ENCODE assay signal across 8 mouse cellular contexts in the genomic region with DNA sequence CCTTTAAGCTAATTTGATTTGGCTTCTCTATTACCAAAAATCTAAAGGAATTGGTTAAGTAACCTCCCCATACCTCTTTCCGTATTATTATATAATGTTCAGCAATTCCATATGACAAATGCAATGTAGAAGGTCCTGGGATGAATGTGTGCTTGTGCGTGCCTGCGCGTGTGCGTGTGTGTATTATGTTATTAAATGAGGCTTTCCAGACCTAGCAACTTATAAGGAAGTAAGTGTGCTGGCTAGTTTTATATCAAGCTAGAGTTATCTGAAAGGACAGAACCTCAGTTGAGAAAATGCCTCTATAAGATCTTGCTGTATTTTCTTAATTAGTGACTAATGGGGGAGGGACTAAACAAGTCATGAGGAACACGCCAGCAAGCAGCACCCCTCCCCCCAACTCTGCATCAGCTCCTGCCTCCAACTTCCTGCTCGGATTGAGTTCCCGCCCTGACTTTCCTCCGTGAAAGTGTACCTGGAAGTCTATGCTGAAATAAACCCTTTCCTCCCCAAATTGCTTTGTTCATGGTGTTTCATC. TPM values are rescaled to one million over a fixed set of nuclear protein-coding genes. Genes with fewer than 3 reads are reported as not detected.
A peak's percentile ranks its signal among the peaks of the same experiment; 100 is the strongest.
DNase-seq lines count a peak whose midpoint lies in the region; ATAC-seq and TF ChIP-seq lines count a peak whose summit lies in the region.

No protein-coding gene starts in this region.

- no peaks in the 10 kb centered on the region for H3K9me3 ChIP-seq in heart, postnatal 0 days (replicated peaks; ENCODE audit: control insufficient read depth, low read length)
- no peaks in the 10 kb centered on the region for H3K9me3 ChIP-seq in neural tube, embryonic 15.5 days (replicated peaks)

- peaks cover 5% of the 10 kb centered on the region; the same call in 1 of the 2 replicates for H3K4me1 ChIP-seq in heart, postnatal 0 days (ENCODE audit: control insufficient read depth, insufficient read depth)
- H3K4me1 ChIP-seq in neural tube, embryonic 15.5 days, result peaks cover 16% of the 10 kb centered on the region; the same call in 1 of the 2 replicates

- peak; percentile 37 for ATAC-seq in heart, postnatal 0 days (ENCODE audit: insufficient read depth, low read depth)
- peak; percentile 18; the same call in 1 of the 2 replicates for ATAC-seq in neural tube, embryonic 15.5 days (ENCODE audit: low FRiP score)

- H3K4me3 ChIP-seq in heart, postnatal 0 days (ENCODE audit: low read depth, low read length), result 0 out of 2 replicates have a peak overlapping the region, but pooled peaks have one; percentile 1
- no peak overlapping the region for H3K4me3 ChIP-seq in neural tube, embryonic 15.5 days (replicated peaks)

- no peak overlapping the region for H3K9ac ChIP-seq in heart, postnatal 0 days (replicated peaks; ENCODE audit: low read depth, low read length)
- no peak overlapping the region for H3K9ac ChIP-seq in neural tube, embryonic 15.5 days (replicated peaks)

- H3K4me2 ChIP-seq in heart, postnatal 0 days (ENCODE audit: low read depth, low read length), result peak overlapping the region; percentile 35; the same call in 1 of the 2 replicates
- peak overlapping the region; percentile 11; the same call in 1 of the 2 replicates for H3K4me2 ChIP-seq in neural tube, embryonic 15.5 days

- DNase-seq in urinary bladder, postnatal 25 days (ENCODE audit: low spot score), result peak; percentile 12
- DNase-seq in urinary bladder, postnatal 10 days (ENCODE audit: low spot score), result no peak
- DNase-seq in heart, postnatal 0 days (ENCODE audit: low spot score), result peak; percentile 13
- DNase-seq in liver, result peak; percentile 40
- DNase-seq in thymus, adult 18-20 months, result no peak
- no peak for DNase-seq in thymus, postnatal 36 days
- DNase-seq in urinary bladder, adult 2 months (ENCODE audit: low spot score), result no peak

- H3K27me3 ChIP-seq in heart, postnatal 0 days (ENCODE audit: control insufficient read depth, insufficient read depth, low read length), result no peaks in the 10 kb centered on the region
- no peaks in the 10 kb centered on the region for H3K27me3 ChIP-seq in neural tube, embryonic 15.5 days (replicated peaks)

- H3K36me3 ChIP-seq in heart, postnatal 0 days (replicated peaks; ENCODE audit: control insufficient read depth, insufficient read depth, low read length), result no peaks in the 10 kb centered on the region
- H3K36me3 ChIP-seq in neural tube, embryonic 15.5 days, result no peaks in the 10 kb centered on the region

- no peak overlapping the region for H3K27ac ChIP-seq in heart, postnatal 0 days (ENCODE audit: low read depth)
- H3K27ac ChIP-seq in neural tube, embryonic 15.5 days (replicated peaks), result no peak overlapping the region

- TF ChIP-seq CTCF in heart, postnatal 0 days (IDR thresholded peaks at IDR 0.05; ENCODE audit: low read depth), result no peak

- WGBS in heart, postnatal 0 days, result 52% methylated on average over 9 of the region's 9 CpGs
- 60% methylated on average over 9 of the region's 9 CpGs for WGBS in neural tube, embryonic 15.5 days

- no peak for TF ChIP-seq EP300 in heart, postnatal 0 days (IDR thresholded peaks at IDR 0.05; ENCODE audit: low read depth)

RNA-seq across cellular contexts. Expression of a gene that starts 17.6 kb away (rescaled TPM):
- 28.2 and 33.0 TPM in 2 replicates for total RNA-seq in heart, postnatal 0 days (2014; rRNA removed; ENCODE audit: low replicate concordance)
- 13.5 and 15.6 TPM in 2 replicates for polyA plus RNA-seq in heart, postnatal 0 days (2015; fragmentation: Nextera tagmentation; extraction: Ambion mirVana)
- 46.5 and 50.7 TPM in 2 replicates for polyA plus RNA-seq in neural tube, embryonic 15.5 days (2015; fragmentation: Nextera tagmentation; extraction: Ambion mirVana)
- polyA plus RNA-seq in urinary bladder, adult 2 months (2012; rRNA removed), result 22.9 and 29.2 TPM in 2 replicates

RNA-seq across cellular contexts. Expression of a gene that starts 17.8 kb away (rescaled TPM):
- 12.8 and 18.4 TPM in 2 replicates for total RNA-seq in heart, postnatal 0 days (2014; rRNA removed; ENCODE audit: low replicate concordance)
- polyA plus RNA-seq in heart, postnatal 0 days (2015; fragmentation: Nextera tagmentation; extraction: Ambion mirVana), result 19.7 and 20.0 TPM in 2 replicates
- polyA plus RNA-seq in neural tube, embryonic 15.5 days (2015; fragmentation: Nextera tagmentation; extraction: Ambion mirVana), result 26.3 and 30.9 TPM in 2 replicates
- polyA plus RNA-seq in urinary bladder, adult 2 months (2012; rRNA removed), result 30.8 and 35.8 TPM in 2 replicates

RNA-seq across cellular contexts. Expression of a gene that starts 22.2 kb away (rescaled TPM):
- total RNA-seq in heart, postnatal 0 days (2014; rRNA removed; ENCODE audit: low replicate concordance), result 0.04 TPM in 1 of 2 replicates, not detected in the other
- polyA plus RNA-seq in heart, postnatal 0 days (2015; fragmentation: Nextera tagmentation; extraction: Ambion mirVana), result not detected in 2 replicates
- 10.1 and 12.4 TPM in 2 replicates for polyA plus RNA-seq in neural tube, embryonic 15.5 days (2015; fragmentation: Nextera tagmentation; extraction: Ambion mirVana)
- 0.10 and 0.12 TPM in 2 replicates for polyA plus RNA-seq in urinary bladder, adult 2 months (2012; rRNA removed)

Comparison
In these comparisons a context has a peak if more than half of its experiments do, and no peak if none do; other contexts are left out.
1. DNase-seq: peak in urinary bladder, postnatal 25 days (single experiment), heart, postnatal 0 days (single experiment) and liver (single experiment); none in urinary bladder, postnatal 10 days (single experiment), thymus, adult 18-20 months (0 of 2), thymus, postnatal 36 days (0 of 2) and urinary bladder, adult 2 months (single experiment).